Mouse (Mus musculus) heart, postnatal 0 days (tissue): ENCODE data around the gene Capn5. TPM values are rescaled to one million over a fixed set of nuclear protein-coding genes. Genes with fewer than 3 reads are reported as not detected.

Experiments
- ATAC-seq: fragments of 200-750 bp; cut with Nextera tagmentation; 2 replicates; pipeline ENCODE4 v1.8.0; 2017; ENCODE audit warnings: low read depth, moderate number of reproducible peaks, moderate library complexity; ENCODE audit not compliant: insufficient read depth
- DNase-seq: peaks from one replicate; pipeline ENCODE4 v3.0.0-alpha.2; 2016; ENCODE audit warnings: low spot score
- H3K27ac ChIP-seq: fragments of 300-500 bp; sonication (generic); 2 replicates; pipeline ENCODE4 v1.5.1; 2014; ENCODE audit warnings: low read depth, mild to moderate bottlenecking
- H3K27me3 ChIP-seq: fragments of 300-500 bp; sonication (generic); 2 replicates; pipeline ENCODE4 v1.6.1; 2014; ENCODE audit warnings: low read length, mixed read lengths; ENCODE audit not compliant: control insufficient read depth, insufficient read depth
- H3K36me3 ChIP-seq: fragments of 300-500 bp; sonication (generic); replicated peaks from 2 replicates; pipeline ENCODE4 v1.6.1; 2014; ENCODE audit warnings: low read length, mixed read lengths; ENCODE audit not compliant: control insufficient read depth, insufficient read depth
- H3K4me1 ChIP-seq: fragments of 300-500 bp; sonication (generic); 2 replicates; pipeline ENCODE4 v1.6.1; 2014; ENCODE audit warnings: antibody characterized with exemption; ENCODE audit not compliant: control insufficient read depth, insufficient read depth
- H3K4me2 ChIP-seq: fragments of 300-500 bp; sonication (generic); 2 replicates; pipeline ENCODE4 v1.6.1; 2014; ENCODE audit warnings: low read depth, mild to moderate bottlenecking, low read length, moderate library complexity
- H3K4me3 ChIP-seq: fragments of 300-500 bp; sonication (generic); 2 replicates; pipeline ENCODE4 v1.5.1; 2014; ENCODE audit warnings: low read depth, low read length
- H3K9ac ChIP-seq: fragments of 300-500 bp; sonication (generic); replicated peaks from 2 replicates; pipeline ENCODE4 v1.6.1; 2014; ENCODE audit warnings: low read depth, low read length, mixed read lengths
- H3K9me3 ChIP-seq: fragments of 300-500 bp; sonication (generic); replicated peaks from 2 replicates; pipeline ENCODE4 v1.6.1; 2016; ENCODE audit warnings: low read length; ENCODE audit not compliant: control insufficient read depth
- CTCF ChIP-seq: IDR thresholded peaks from 2 replicates; pipeline ENCODE4 v1.5.1; 2016; ENCODE audit warnings: antibody characterized with exemption, control low read depth, low read depth
- EP300 ChIP-seq: IDR thresholded peaks from 2 replicates; pipeline ENCODE4 v1.6.1; 2016; ENCODE audit warnings: antibody characterized with exemption, low read depth
- WGBS: fragments of 180-500 bp; shearing (Covaris S2); extraction: QIAGEN DNeasy Blood & Tissue Kit; methylation state at CpG from one replicate; pipeline ENCODE4 v1.1.7; 2014; 5-methylcytosine and 5-hydroxymethylcytosine counted together
- polyA plus RNA-seq: library from polyadenylated mRNA; unstranded; fragments of >200 nt; fragmentation: Nextera tagmentation; extraction: Ambion mirVana; gene quantifications from 2 replicates; pipeline ENCODE4 v1.2.1, GENCODE M21; 2015
- total RNA-seq: library from RNA; depleted of rRNA; stranded (reverse); fragments of >200 nt; gene quantifications from 2 replicates; pipeline ENCODE4 v1.2.3, GENCODE M21; 2014; ENCODE audit warnings: low replicate concordance

Gene Capn5
- total and polyA plus RNA-seq, 2 experiments from 2014 or later: 1.1 to 5.6 TPM

GRCm38 (mm10) chr7:98152400-98152799, 25.7 kb downstream of the Capn5 start:
- 48% methylated on average over 8 of the region's 8 CpGs for WGBS
- H3K9me3 ChIP-seq: no peaks in the 10 kb centered on the region
- H3K4me3 ChIP-seq: no peak overlapping the region
- DNase-seq (no peak), ATAC-seq (no peak)
- 0 out of 2 replicates have a peak overlapping the region, but pooled peaks have one; percentile 8 for H3K4me2 ChIP-seq
- H3K36me3 ChIP-seq: no peaks in the 10 kb centered on the region
- H3K9ac ChIP-seq: no peak overlapping the region
- H3K27me3 ChIP-seq: no peaks in the 10 kb centered on the region
- TF ChIP-seq CTCF (no peak), EP300 (no peak)
- H3K27ac ChIP-seq: no peak overlapping the region
- H3K4me1 ChIP-seq: no peaks in the 10 kb centered on the region

GRCm38 (mm10) chr7:98150525-98150924, 27.5 kb downstream of the Capn5 start:
- no peak overlapping the region for H3K9ac ChIP-seq
- TF ChIP-seq CTCF (peak; percentile 51), EP300 (no peak)
- no peaks in the 10 kb centered on the region for H3K9me3 ChIP-seq
- no peak overlapping the region for H3K4me2 ChIP-seq
- WGBS: 38% methylated on average over 5 of the region's 5 CpGs
- ATAC-seq: no peak
- no peak for DNase-seq
- H3K4me3 ChIP-seq: no peak overlapping the region
- H3K27me3 ChIP-seq: no peaks in the 10 kb centered on the region
- H3K27ac ChIP-seq: no peak overlapping the region
- no peaks in the 10 kb centered on the region for H3K4me1 ChIP-seq
- H3K36me3 ChIP-seq: no peaks in the 10 kb centered on the region

GRCm38 (mm10) chr7:98149802-98150201, 28.3 kb downstream of the Capn5 start:
- Histone ChIP-seq H3K27me3 (no peaks in the 10 kb centered on the region), H3K4me3 (no peak overlapping the region), H3K9me3 (no peaks in the 10 kb centered on the region), H3K36me3 (no peaks in the 10 kb centered on the region), H3K9ac (no peak overlapping the region), H3K4me1 (no peaks in the 10 kb centered on the region), H3K4me2 (no peak overlapping the region), H3K27ac (no peak overlapping the region)
- WGBS: 36% methylated on average over 3 of the region's 3 CpGs
- DNase-seq (no peak), ATAC-seq (no peak)
- TF ChIP-seq EP300 (no peak), CTCF (no peak)

- H3K4me3 ChIP-seq: no peak overlapping the region
- no peak overlapping the region for H3K9ac ChIP-seq
- no peaks in the 10 kb centered on the region for H3K27me3 ChIP-seq
- ATAC-seq: no peak
- no peaks in the 10 kb centered on the region for H3K4me1 ChIP-seq
- TF ChIP-seq CTCF (no peak), EP300 (no peak)
- WGBS: 65% methylated on average over 9 of the region's 10 CpGs
- no peaks in the 10 kb centered on the region for H3K36me3 ChIP-seq
- H3K4me2 ChIP-seq: no peak overlapping the region
- H3K27ac ChIP-seq: no peak overlapping the region
- no peak for DNase-seq
- H3K9me3 ChIP-seq: no peaks in the 10 kb centered on the region
Measured at GRCm38 (mm10) chr7:98148721-98149407, 29.2 kb downstream of the Capn5 start.

GRCm38 (mm10) chr7:98147766-98148165, 30.3 kb downstream of the Capn5 start:
- TF ChIP-seq EP300 (no peak), CTCF (no peak)
- H3K9me3 ChIP-seq: no peaks in the 10 kb centered on the region
- no peak overlapping the region for H3K4me3 ChIP-seq
- no peak for DNase-seq
- H3K9ac ChIP-seq: no peak overlapping the region
- H3K4me1 ChIP-seq: no peaks in the 10 kb centered on the region
- H3K36me3 ChIP-seq: no peaks in the 10 kb centered on the region
- H3K27me3 ChIP-seq: peaks cover 3% of the 10 kb centered on the region; the same call in 1 of the 2 replicates
- H3K27ac ChIP-seq: no peak overlapping the region
- WGBS: 44% methylated on average over 8 of the region's 8 CpGs
- H3K4me2 ChIP-seq: no peak overlapping the region
- ATAC-seq: no peak

- DNase-seq: no peak
- Histone ChIP-seq H3K4me1 (peaks cover under 1% of the 10 kb centered on the region; the same call in 1 of the 2 replicates), H3K36me3 (no peaks in the 10 kb centered on the region), H3K9ac (no peak overlapping the region), H3K27ac (no peak overlapping the region), H3K9me3 (no peaks in the 10 kb centered on the region), H3K4me2 (no peak overlapping the region), H3K27me3 (peaks cover 3% of the 10 kb centered on the region; the same call in 1 of the 2 replicates), H3K4me3 (no peak overlapping the region)
- ATAC-seq: no peak
- 73% methylated on average over 8 of the region's 8 CpGs for WGBS
- no peak for TF ChIP-seq CTCF
- no peak for TF ChIP-seq EP300
Measured at GRCm38 (mm10) chr7:98146447-98146845, 31.6 kb downstream of the Capn5 start.
